19 mouse cellular contexts compared by ENCODE assay signal in genomic region chr19:57014808-57015207, GRCm38 (mm10). TPM values are rescaled to one million over a fixed set of nuclear protein-coding genes. Genes with fewer than 3 reads are reported as not detected.
A peak's percentile ranks its signal among the peaks of the same experiment; 100 is the strongest.
DNase-seq lines count a peak whose midpoint lies in the region; TF ChIP-seq lines count a peak whose summit lies in the region.
"Had no signal": no experiment of that assay in that cellular context is flagged by ENCODE, and none has a peak within 500 bp of the region (broad histone marks: within the 10 kb centered on the region; RNA-seq: fewer than 3 reads in every experiment).

No protein-coding gene starts in this region.

- no peak for TF ChIP-seq CTCF in CH12.LX (conservative IDR thresholded peaks at IDR 0.05 in 1 of 2, IDR thresholded peaks at IDR 0.05 in 1 of 2; ENCODE audit: low read depth in 2 of 2, low read length in 2 of 2)

- H3K4me3 ChIP-seq in CH12.LX (replicated peaks in 1 of 3; ENCODE audit: low read depth in 2 of 3, low read length in 2 of 3, poor library complexity in 1 of 3), result no peak overlapping the region
- no peak overlapping the region for H3K4me3 ChIP-seq in hindbrain, embryonic 10.5 days
- H3K4me3 ChIP-seq: forebrain, embryonic 13.5 days; heart, embryonic 15.5 days; hindbrain, embryonic 12.5 days; left cerebral cortex, adult 2 months; limb, embryonic 12.5 days; liver, embryonic 15.5 days had no signal

- intact Hi-C loops in gastrocnemius, postnatal 14 days (cut with DNase I; ENCODE audit: low total_unique reads), result no loop called here

- H3K4me1 ChIP-seq in CH12.LX (ENCODE audit: control insufficient read depth in 1 of 2, insufficient read depth in 2 of 2), result peaks cover 41 to 71% of the 10 kb centered on the region in 2 experiments
- H3K4me1 ChIP-seq in hindbrain, embryonic 10.5 days (replicated peaks), result peaks cover 55% of the 10 kb centered on the region
- H3K4me1 ChIP-seq: forebrain, embryonic 13.5 days; liver, embryonic 15.5 days had no signal

- dilution Hi-C loops in CH12.LX (cut with MboI; ENCODE audit: extremely low pct_ligation_motif_present, extremely low pct_unique_long_range_greater_than_20kb, low sequenced_read_pairs), result no loop called here

- H3K79me2 ChIP-seq in CH12.LX (replicated peaks; ENCODE audit: control insufficient read depth, extremely low read depth, insufficient read depth, poor library complexity, severe bottlenecking), result no peaks in the 10 kb centered on the region

- in situ Hi-C loops in CH12.LX (cut with MboI; ENCODE audit: low pct_ligation_motif_present, low pct_unique_long_range_greater_than_20kb, low sequenced_read_pairs), result no loop called here

- 83% methylated on average over 3 of the region's 3 CpGs for WGBS in hindbrain, embryonic 10.5 days

- no peak for TF ChIP-seq POLR2A in CH12.LX (IDR thresholded peaks at IDR 0.05; ENCODE audit: low read depth, low read length)

- H3K27me3 ChIP-seq in CH12.LX (replicated peaks), result no peaks in the 10 kb centered on the region
- H3K27me3 ChIP-seq in hindbrain, embryonic 10.5 days (ENCODE audit: insufficient read depth, poor library complexity, severe bottlenecking), result peaks cover 17% of the 10 kb centered on the region

- DNase-seq in gastrocnemius, adult 18-20 months (ENCODE audit: low spot score), result peak; percentile 59
- no peak for DNase-seq in gastrocnemius, postnatal 4 days (ENCODE audit: low spot score in 2 of 2)
- DNase-seq in 3134 (ENCODE audit: extremely low read depth, insufficient read length, low spot score) (peak; percentile 88), CH12.LX (ENCODE audit: extremely low read depth) (peak; percentile 82)
- DNase-seq in gastrocnemius, postnatal 14 days, result peak; percentile 63
- no peak for DNase-seq in layer of hippocampus, postnatal 36 days
- DNase-seq in left cerebral cortex, adult 11 months (ENCODE audit: low spot score), result no peak
- DNase-seq in hindbrain, embryonic 10.5 days (ENCODE audit: low spot score), result no peak
- DNase-seq: cerebellum, adult 9-10 months; kidney, adult 2 months; retina, postnatal 1 day; thymus, postnatal 36 days had no signal

- H3K4me2 ChIP-seq in CH12.LX (ENCODE audit: insufficient read depth, low read depth, poor library complexity, severe bottlenecking), result peak overlapping the region; percentile 96
- H3K4me2 ChIP-seq: forebrain, embryonic 13.5 days; heart, embryonic 15.5 days; hindbrain, embryonic 12.5 days; limb, embryonic 12.5 days; liver, embryonic 15.5 days had no signal

- no peak for TF ChIP-seq RAD21 in CH12.LX (IDR thresholded peaks at IDR 0.05; ENCODE audit: low read depth, low read length)

- peak overlapping the region; percentile 80 for H3K9ac ChIP-seq in CH12.LX (ENCODE audit: insufficient read depth, low read depth)
- H3K9ac ChIP-seq: forebrain, embryonic 13.5 days; heart, embryonic 15.5 days; hindbrain, embryonic 12.5 days; limb, embryonic 12.5 days; liver, embryonic 15.5 days had no signal

- no peaks in the 10 kb centered on the region for H3K9me3 ChIP-seq in CH12.LX (replicated peaks; ENCODE audit: low read length)
- no peaks in the 10 kb centered on the region for H3K9me3 ChIP-seq in hindbrain, embryonic 10.5 days
- H3K9me3 ChIP-seq: forebrain, embryonic 13.5 days; heart, embryonic 15.5 days; hindbrain, embryonic 12.5 days; limb, embryonic 12.5 days; liver, embryonic 15.5 days had no signal

- TF ChIP-seq EP300 in CH12.LX (IDR thresholded peaks at IDR 0.05; ENCODE audit: low read length), result peak; percentile 85

- no peaks in the 10 kb centered on the region for H3K36me3 ChIP-seq in CH12.LX (replicated peaks in 1 of 2; ENCODE audit: control insufficient read depth in 1 of 2, insufficient read depth in 1 of 2, low read length in 1 of 2)
- H3K36me3 ChIP-seq in hindbrain, embryonic 10.5 days, result no peaks in the 10 kb centered on the region
- H3K36me3 ChIP-seq: heart, embryonic 15.5 days; hindbrain, embryonic 12.5 days; limb, embryonic 12.5 days; liver, embryonic 15.5 days had no signal

- peak overlapping the region; percentile 98 for H3K27ac ChIP-seq in CH12.LX (ENCODE audit: insufficient read depth, low read depth)
- H3K27ac ChIP-seq in hindbrain, embryonic 10.5 days, result no peak overlapping the region
- H3K27ac ChIP-seq: forebrain, embryonic 13.5 days; heart, embryonic 15.5 days; hindbrain, embryonic 12.5 days; left cerebral cortex, adult 2 months; limb, embryonic 12.5 days; liver, embryonic 15.5 days had no signal

TF ChIP-seq in CH12.LX, 34 proteins besides CTCF, POLR2A, EP300 and RAD21:
- no peak for TF ChIP-seq E2F4 (IDR thresholded peaks at IDR 0.05; ENCODE audit: insufficient replicate concordance, low read depth, low read length)
- TF ChIP-seq IRF4 (IDR thresholded peaks at IDR 0.05; ENCODE audit: low read depth, low read length), result peak; percentile 78
- TF ChIP-seq MAZ (IDR thresholded peaks at IDR 0.05; ENCODE audit: low read depth, low read length), result no peak
- no peak for TF ChIP-seq ZC3H11A (IDR thresholded peaks at IDR 0.05; ENCODE audit: low read depth, low read length)
- TF ChIP-seq PAX5 (IDR thresholded peaks at IDR 0.05; ENCODE audit: low read length), result no peak
- no peak for TF ChIP-seq MAX (IDR thresholded peaks at IDR 0.05; ENCODE audit: low read length)
- no peak for TF ChIP-seq JUND (conservative IDR thresholded peaks at IDR 0.05; ENCODE audit: low read depth, low read length)
- TF ChIP-seq UBTF (IDR thresholded peaks at IDR 0.05; ENCODE audit: low read depth, low read length), result 0 out of 2 replicates have a peak, but pooled peaks have one; percentile 46
- TF ChIP-seq ZMIZ1 (IDR thresholded peaks at IDR 0.05; ENCODE audit: low read depth, low read length), result no peak
- TF ChIP-seq GABPA (IDR thresholded peaks at IDR 0.05; ENCODE audit: insufficient replicate concordance, low read depth, low read length), result no peak
- no peak; the same call in 1 of the 2 replicates for TF ChIP-seq TBP (conservative IDR thresholded peaks at IDR 0.05; ENCODE audit: low read depth, low read length)
- peak; percentile 22; the same call in 1 of the 2 replicates for TF ChIP-seq SIN3A (IDR thresholded peaks at IDR 0.05; ENCODE audit: low read length)
- TF ChIP-seq ETS1 (conservative IDR thresholded peaks at IDR 0.05; ENCODE audit: low read depth, low read length), result peak; percentile 90
- no peak for TF ChIP-seq RCOR1 (conservative IDR thresholded peaks at IDR 0.05; ENCODE audit: low read depth, low read length)
- no peak for TF ChIP-seq ZNF384 (IDR thresholded peaks at IDR 0.05; ENCODE audit: low read depth, low read length)
- 0 out of 2 replicates have a peak, but pooled peaks have one; percentile 40 for TF ChIP-seq CHD2 (IDR thresholded peaks at IDR 0.05; ENCODE audit: low read length)
- TF ChIP-seq TCF12 (IDR thresholded peaks at IDR 0.05; ENCODE audit: low read depth, low read length), result peak; percentile 89
- TF ChIP-seq BHLHE40 (IDR thresholded peaks at IDR 0.05; ENCODE audit: low read depth, low read length), result peak; percentile 86
- TF ChIP-seq MAFK (IDR thresholded peaks at IDR 0.05; ENCODE audit: insufficient replicate concordance, low read length), result no peak
- TF ChIP-seq NELFE (IDR thresholded peaks at IDR 0.05; ENCODE audit: low read depth, low read length), result no peak
- no peak for TF ChIP-seq SMC3 (IDR thresholded peaks at IDR 0.05; ENCODE audit: low read depth, low read length)
- no peak for TF ChIP-seq MXI1 (IDR thresholded peaks at IDR 0.05; ENCODE audit: low read depth, low read length)
- no peak for TF ChIP-seq USF2 (conservative IDR thresholded peaks at IDR 0.05; ENCODE audit: low read depth, low read length)
- TF ChIP-seq CHD1 (IDR thresholded peaks at IDR 0.05; ENCODE audit: low read depth, low read length), result no peak
- no peak for TF ChIP-seq ELF1 (IDR thresholded peaks at IDR 0.05; ENCODE audit: low read depth, low read length)
- TF ChIP-seq NRF1 (IDR thresholded peaks at IDR 0.05; ENCODE audit: low read depth, low read length), result no peak
- TF ChIP-seq USF1 (IDR thresholded peaks at IDR 0.05; ENCODE audit: low read depth, low read length), result no peak
- TF ChIP-seq POLR2AphosphoS2 (IDR thresholded peaks at IDR 0.05; ENCODE audit: low read depth, low read length), result no peak
- no peak for TF ChIP-seq ZKSCAN1 (IDR thresholded peaks at IDR 0.05; ENCODE audit: borderline replicate concordance, low read depth, low read length)
- TF ChIP-seq JUN (IDR thresholded peaks at IDR 0.05; ENCODE audit: insufficient read depth, low read depth, low read length), result peak; percentile 60
- no peak for TF ChIP-seq HCFC1 (IDR thresholded peaks at IDR 0.05; ENCODE audit: low read depth, low read length)
- peak; percentile 71; the same call in 1 of the 2 replicates for TF ChIP-seq MEF2A (IDR thresholded peaks at IDR 0.05; ENCODE audit: borderline replicate concordance, low read depth, low read length)
- TF ChIP-seq KAT2A (IDR thresholded peaks at IDR 0.05; ENCODE audit: insufficient replicate concordance, low read length), result no peak
- TF ChIP-seq MYC (IDR thresholded peaks at IDR 0.05; ENCODE audit: low read depth, low read length), result no peak; the same call in 1 of the 2 replicates

RNA-seq across cellular contexts. Expression of gene Afap1l2, which starts 6.8 kb away (rescaled TPM):
- total RNA-seq in gastrocnemius, adult 18-20 months (2021), result 1 to 10 TPM; 1.2 to 1.9 TPM
- total RNA-seq in gastrocnemius, postnatal 4 days (2021), result 10 to 100 TPM; 29.4 to 34.7 TPM
- 2.6 and 3.1 TPM in 2 replicates for total RNA-seq in CH12.LX (2012; rRNA removed)
- 0.17 and 0.22 TPM in 2 replicates for total RNA-seq in CH12.LX (2014; rRNA removed)
- 0.44 and 0.48 TPM in 2 replicates for polyA plus RNA-seq in CH12.LX (2012; ENCODE audit: insufficient read length, low read depth)
- 10 to 100 TPM in 1 of 2 experiments, 1 to 10 TPM in 1; 6.0 to 11.0 TPM for total RNA-seq in gastrocnemius, postnatal 14 days (2021)
- 10 to 100 TPM; 11.5 to 14.7 TPM for total RNA-seq in layer of hippocampus, postnatal 36 days (2021)
- polyA plus RNA-seq in hindbrain, embryonic 10.5 days (2016; fragmentation: Nextera tagmentation; extraction: Ambion mirVana), result 3.8 and 5.9 TPM in 2 replicates
- total RNA-seq: megakaryocyte, adult 5-6 weeks had no signal

Comparison
In these comparisons a context has a peak if more than half of its experiments do, and no peak if none do; other contexts are left out.
1. DNase-seq: peak in gastrocnemius, adult 18-20 months (single experiment), 3134 (single experiment), CH12.LX (single experiment) and gastrocnemius, postnatal 14 days (single experiment); none in gastrocnemius, postnatal 4 days (0 of 2), layer of hippocampus, postnatal 36 days (0 of 2), left cerebral cortex, adult 11 months (single experiment) and hindbrain, embryonic 10.5 days (single experiment).